Mouse (Mus musculus) heart, adult 2 months (tissue): Measurements from ENCODE around the gene Esd.

Source experiments
- CTCF ChIP-seq: fragments of 200-600 bp; IDR thresholded peaks from 2 replicates; pipeline ENCODE4 v1.8.1; 2022; ENCODE audit warnings: antibody characterized with exemption, mild to moderate bottlenecking, moderate library complexity
- EP300 ChIP-seq: fragments of 200-500 bp; IDR thresholded peaks from 2 replicates; pipeline ENCODE4 v1.6.1; 2011; ENCODE audit warnings: low read depth, low read length, control low read depth; ENCODE audit not compliant: insufficient read depth
- POLR2A ChIP-seq: fragments of 200-500 bp; IDR thresholded peaks from 2 replicates; pipeline ENCODE4 v1.6.1; 2011; ENCODE audit warnings: mild to moderate bottlenecking, low read depth, low read length, control low read depth; ENCODE audit not compliant: insufficient read depth

- TF ChIP-seq POLR2A (no peak), CTCF (no peak), EP300 (no peak)
These were observed 35.8 kb downstream of the Esd start for GRCm38 (mm10) chr14:74767892-74768291.
